Mouse (Mus musculus) adrenal gland, adult 8-10 months (tissue): ENCODE results near the gene Zfp451. TPM values are rescaled to one million over a fixed set of nuclear protein-coding genes. Genes with fewer than 3 reads are reported as not detected.
A peak's percentile ranks its signal among the peaks of the same experiment; 100 is the strongest.
"Not testable (repeated sequence)": the region's sequence is repeated elsewhere in the genome, so short reads cannot be mapped to it uniquely, and the experiment has no call there.

Source experiments
- DNase-seq: peaks from one replicate; pipeline ENCODE4 v3.0.0; 2022
- total RNA-seq, 4 experiments: library from RNA; stranded (reverse); gene quantifications; 2 replicates each; pipeline ENCODE4 v1.2.4; 2022

Zfp451 gene
- total RNA-seq, 4 experiments from 2014 or later: 32.4 to 49.6 (median 40.3) TPM

DNA sequence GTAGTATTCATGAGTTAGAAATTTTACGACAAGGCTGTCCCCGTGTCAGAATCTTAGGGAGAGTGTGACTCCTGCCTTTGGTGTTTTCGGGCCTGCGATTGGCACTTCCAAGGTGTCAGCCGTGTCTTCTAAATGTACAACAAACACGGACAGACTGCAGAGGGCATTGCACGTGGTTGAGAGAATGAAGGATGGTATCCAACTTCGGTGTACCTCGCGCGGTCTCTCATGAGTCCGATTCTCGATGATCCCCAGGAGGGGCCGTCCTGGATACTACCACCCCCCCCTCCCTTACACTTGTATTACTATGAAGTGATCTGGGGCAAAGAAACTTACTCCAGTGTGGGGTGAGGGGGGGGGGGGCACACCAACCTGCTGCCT is 57.4 kb downstream of the Zfp451 start:
- DNase-seq: no peak

GRCm38 (mm10) chr1:33756258-33757032 is 58.0 kb downstream of the Zfp451 start:
- no peak for DNase-seq

- no peak for DNase-seq
Measured at GRCm38 (mm10) chr1:33755799-33756198, 58.6 kb downstream of the Zfp451 start.

DNA sequence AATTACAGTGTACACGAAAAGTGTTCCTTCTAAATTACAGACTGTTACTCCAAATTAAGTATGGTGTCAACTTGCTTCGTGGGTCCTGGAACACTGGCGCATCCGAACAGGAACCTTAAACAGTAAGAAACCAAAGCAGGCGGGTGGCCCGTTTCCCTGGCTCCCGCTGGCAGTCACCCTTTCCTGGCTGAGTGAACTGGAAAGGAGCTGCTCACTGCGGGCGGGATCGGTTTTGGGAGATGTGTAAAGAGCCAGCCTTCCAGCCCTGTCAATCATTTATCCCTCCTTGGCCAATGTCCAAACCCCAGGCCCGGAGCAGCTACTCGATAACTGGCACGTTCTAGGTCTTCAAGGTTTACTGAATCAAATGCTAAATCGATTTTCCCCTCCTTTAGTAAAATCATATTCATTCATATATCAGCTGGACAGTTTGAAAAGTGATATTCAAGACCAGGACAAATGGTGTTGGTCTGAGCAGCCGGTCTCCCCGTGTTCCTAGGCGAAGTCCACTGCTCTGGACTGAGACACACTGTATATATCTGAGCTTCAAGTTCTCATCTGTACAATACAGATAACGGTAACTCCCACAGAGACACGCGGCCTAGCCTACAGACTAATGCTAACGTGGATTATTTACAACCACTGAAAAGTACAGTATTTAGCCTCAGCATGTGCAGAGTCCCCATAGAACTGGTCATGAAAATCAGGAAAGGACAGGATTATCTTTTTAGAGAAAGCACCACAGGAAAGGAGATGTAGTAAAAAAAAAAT is 59.2 kb downstream of the Zfp451 start:
- no peak for DNase-seq

DNA sequence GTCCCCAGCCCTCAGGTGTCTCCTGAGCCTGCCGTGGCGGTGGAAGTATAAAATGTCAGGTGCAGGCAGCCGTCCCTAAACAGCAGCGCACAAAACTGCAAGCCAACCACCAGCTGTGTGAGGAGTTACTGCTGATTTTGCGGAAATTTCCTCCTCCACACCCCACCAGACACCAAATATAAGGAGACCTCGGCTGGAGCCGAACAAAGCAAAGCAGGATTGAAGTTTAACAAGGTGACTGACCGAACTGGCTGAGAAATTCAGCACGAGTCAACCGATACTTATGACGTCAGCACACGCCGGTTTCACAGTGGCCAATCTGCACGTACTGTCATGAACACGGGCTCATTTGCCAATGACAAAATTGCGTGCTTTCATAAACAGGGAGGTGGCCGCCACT is 60.3 kb downstream of the Zfp451 start:
- no peak for DNase-seq

- no peak for DNase-seq
Measured at GRCm38 (mm10) chr1:33751283-33751682, 63.1 kb downstream of the Zfp451 start.

DNA sequence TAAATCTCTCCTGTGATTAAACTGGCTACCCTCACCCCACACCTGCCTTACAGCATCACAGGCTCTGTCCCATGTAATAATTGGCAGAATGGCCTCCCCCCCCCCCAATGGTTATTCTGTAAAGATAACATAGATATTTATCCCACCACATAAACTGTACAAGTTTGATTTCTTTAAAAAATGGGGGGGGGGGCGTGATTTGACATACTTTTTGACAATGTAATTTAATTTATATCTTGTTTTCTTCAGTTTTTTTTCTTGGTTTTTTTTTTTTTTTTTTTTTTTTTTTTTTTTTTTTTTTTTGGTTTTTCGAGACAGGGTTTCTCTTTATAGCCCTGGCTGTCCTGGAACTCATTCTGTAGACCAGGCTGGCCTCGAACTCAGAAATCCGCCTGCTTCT is 64.7 kb downstream of the Zfp451 start:
- not testable (repeated sequence) for DNase-seq

DNA sequence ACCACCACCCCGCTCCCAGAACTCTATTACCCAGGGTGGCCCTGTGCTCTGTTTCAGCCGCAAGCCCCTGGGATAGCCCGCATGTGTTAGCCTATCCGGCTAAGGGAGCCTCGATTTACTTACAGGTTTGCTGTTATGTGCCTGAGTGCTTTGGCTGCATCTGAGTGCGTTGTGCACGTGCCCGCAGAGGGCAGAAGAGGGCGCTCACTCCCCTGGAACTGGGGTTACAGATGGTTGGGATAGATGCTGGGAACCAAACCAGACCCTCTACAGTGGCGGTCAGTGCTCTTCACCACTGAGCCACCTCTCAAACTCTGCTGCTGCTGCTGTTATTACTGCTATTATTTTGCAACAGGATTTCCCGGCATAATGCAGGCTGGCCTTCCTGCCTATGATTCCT is 65.3 kb downstream of the Zfp451 start:
- no peak for DNase-seq

- DNase-seq: no peak
Measured at GRCm38 (mm10) chr1:33745901-33746300, 68.5 kb downstream of the Zfp451 start.

DNA sequence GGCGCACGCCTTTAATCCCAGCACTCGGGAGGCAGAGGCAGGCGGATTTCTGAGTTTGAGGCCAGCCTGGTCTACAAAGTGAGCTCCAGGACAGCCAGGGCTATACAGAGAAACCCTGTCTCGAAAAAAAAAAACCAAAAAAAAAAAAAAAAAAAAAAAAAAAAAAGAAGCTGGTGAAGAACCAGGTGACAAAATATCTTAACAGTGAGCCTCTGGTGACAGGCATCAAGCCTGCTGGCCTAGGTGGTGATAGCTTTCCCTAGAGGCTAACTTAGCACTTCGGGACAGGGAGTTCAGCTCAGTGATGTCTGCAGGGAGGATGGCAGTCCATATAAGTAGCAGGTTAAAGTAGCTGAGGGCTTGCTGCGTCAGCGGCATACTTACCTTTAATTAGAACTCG is 69.6 kb downstream of the Zfp451 start:
- DNase-seq: not testable (repeated sequence)

GRCm38 (mm10) chr1:33742903-33743302 is 71.5 kb downstream of the Zfp451 start:
- no peak for DNase-seq

GRCm38 (mm10) chr1:33739302-33739701 is 75.1 kb downstream of the Zfp451 start:
- DNase-seq: peak; percentile 38

DNA sequence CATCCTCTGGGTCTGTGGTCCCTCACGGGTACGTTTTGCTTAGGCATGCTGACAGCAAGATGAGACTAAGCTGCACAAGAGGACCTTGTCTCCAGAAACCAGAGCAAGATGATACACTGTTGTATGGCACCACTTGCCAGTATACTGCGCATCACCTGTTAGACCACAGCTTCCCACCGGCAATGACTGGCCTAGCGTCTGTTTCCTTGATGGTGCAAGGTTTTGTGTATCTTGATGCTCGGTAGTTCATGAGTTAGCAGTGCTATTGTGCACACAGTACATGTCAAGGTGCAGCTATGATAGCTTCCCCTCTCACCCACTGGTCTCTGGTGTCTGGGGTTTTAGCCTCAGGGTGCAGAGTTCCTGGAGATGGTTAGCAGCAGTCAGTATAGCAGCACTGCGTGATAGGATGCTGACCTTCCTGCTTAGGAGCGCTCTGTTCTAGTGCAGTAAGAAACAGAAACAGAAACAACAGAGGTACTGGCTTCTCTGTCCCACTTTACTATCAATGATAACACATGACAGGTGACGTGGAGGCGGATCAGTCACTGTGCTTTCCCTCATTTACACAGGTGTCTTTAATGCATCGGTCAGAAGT is 75.6 kb downstream of the Zfp451 start:
- no peak for DNase-seq

- DNase-seq: no peak
Measured at GRCm38 (mm10) chr1:33738281-33738680, 76.1 kb downstream of the Zfp451 start.

- no peak for DNase-seq
Measured at GRCm38 (mm10) chr1:33734001-33734685, 80.3 kb downstream of the Zfp451 start.

DNA sequence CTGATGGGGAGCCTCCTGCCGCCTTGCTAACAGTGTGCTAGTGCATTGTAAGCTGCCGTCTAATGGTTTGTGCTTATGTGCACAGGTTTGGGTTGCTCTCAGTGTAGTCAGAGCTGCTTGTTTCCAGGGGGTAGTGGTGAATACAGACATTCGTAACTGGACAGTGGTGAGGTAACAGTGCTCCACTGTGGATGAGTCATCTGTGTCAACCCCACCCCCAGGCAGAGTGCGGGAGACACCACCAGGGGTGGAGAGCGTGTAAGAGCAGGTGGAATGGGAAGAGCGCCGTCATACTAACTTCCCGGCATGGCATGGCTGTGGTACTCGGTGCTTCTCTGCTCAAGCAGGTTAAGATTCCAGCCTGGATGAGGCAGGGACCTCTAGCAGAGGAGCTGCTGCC is 81.4 kb downstream of the Zfp451 start:
- no peak for DNase-seq

- no peak for DNase-seq
Measured at GRCm38 (mm10) chr1:33725086-33725485, 89.3 kb downstream of the Zfp451 start.

DNA sequence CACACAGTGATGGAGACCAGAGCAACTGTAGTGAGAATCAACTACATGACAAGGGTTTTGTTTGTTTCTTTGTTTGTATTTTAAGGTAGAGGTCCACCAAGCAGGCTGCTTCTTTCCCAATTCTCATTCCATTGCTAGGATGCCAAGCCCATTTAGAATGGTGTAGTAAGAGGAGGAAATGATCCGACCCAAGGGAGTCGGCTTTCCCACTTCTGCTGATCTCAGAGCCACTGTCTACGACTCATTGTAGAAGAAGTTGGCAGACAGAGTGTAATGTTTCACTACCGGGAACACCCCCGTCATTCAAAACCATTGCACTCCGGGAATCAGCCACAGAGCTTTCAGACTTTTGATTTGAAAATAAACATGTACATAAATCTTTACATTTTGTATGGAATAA is 89.9 kb downstream of the Zfp451 start:
- DNase-seq: no peak

GRCm38 (mm10) chr1:33721020-33721419 is 93.4 kb downstream of the Zfp451 start:
- no peak for DNase-seq

DNA sequence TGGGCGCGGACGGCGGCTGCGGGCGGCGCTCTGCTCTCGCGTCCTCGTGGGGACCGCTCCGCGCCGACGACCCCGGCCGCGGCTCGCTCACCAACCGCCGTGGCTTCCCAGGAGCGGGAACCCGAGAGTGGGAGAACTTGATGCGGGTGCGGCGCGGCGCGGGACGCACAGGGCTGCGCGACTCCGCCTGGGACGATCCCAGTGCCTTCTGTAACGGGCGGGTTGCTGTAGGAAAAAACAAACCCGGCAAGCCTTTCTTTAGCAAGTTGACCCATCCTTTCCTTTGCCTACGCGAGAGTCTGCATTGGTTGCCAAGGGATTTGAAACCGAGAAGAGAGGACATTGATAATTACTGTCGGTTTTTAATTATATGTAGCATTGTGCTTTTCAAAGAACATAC is 94.2 kb downstream of the Zfp451 start:
- no peak for DNase-seq

DNA sequence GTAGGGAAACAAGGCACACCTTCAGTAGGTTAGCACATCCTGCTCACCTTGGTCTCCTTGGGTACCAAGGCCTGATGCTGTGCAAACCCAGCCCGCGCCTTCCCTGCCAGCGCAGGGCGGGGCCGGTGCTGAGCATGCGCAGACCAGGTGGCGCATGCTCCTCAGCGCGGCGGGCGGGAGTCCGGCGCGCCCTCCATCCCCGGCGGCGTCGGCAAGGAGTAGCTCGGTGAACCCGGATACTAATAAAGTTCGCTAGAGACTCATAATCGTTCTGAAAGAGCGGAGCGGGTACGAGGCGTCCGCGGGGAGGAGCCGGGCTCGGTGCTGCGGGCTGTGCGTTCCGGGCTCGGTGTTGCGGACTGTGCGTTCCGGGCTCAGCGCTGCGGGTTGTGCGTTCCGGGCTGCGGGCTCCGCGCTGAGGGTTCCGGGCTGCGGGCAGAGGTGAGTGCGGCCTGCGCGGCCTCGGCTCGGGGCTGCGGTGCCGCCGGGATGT is 94.6 kb downstream of the Zfp451 start, which contains the start of gene Rab23:
Gene Rab23 (plus strand): TSS at position 155 of the 493 bp plus-strand sequence.
- peak; percentile 63 for DNase-seq

DNA sequence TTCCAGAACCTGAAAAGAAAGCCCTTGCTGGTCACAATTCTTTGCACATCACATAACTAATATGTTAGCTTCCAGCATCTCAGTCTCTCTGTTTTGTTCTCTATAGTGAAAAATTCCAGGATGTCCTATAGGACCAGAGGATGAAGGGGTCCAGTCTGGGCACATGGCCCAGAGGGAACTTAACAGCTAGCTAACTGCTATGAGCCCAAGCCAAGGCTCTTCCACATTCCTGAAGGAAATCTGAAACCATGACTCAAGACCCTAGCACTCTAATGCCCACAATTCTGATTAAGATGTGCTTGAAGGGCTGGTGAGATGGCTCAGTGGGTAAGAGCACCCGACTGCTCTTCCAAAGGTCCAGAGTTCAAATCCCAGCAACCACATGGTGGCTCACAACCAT is 96.8 kb downstream of the Zfp451 start:
- DNase-seq: no peak

DNA sequence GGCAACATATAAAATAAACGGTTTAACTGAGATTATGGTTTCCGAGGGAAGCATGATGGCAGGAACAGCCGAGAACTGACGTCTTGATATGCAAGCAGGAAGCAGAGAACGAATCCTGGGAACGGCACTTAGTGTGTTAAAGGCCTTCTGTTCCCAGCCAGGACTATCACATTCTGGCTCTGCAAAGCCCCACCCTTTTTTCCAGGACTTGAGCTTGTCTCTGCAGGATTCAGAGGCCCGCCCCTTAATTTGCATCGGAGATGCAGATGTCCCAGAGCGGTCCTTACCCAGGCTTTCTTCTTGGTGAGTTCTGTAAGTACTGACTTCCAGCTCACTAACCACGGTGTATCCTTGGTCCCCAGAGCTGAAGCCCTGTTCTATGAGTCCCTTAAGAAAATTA is 99.6 kb downstream of the Zfp451 start:
- no peak for DNase-seq
